Mouse (Mus musculus) embryonic fibroblast, embryonic 13.5 days (primary cell): ENCODE measurements around the gene Adgrd1.

Experiments used
- CTCF ChIP-seq: IDR thresholded peaks from 2 replicates; pipeline ENCODE4 v1.5.1; 2011; ENCODE audit warnings: mild to moderate bottlenecking, control low read depth, low read length, moderate library complexity, borderline replicate concordance; ENCODE audit not compliant: insufficient read depth
- POLR2A ChIP-seq: IDR thresholded peaks from 2 replicates; pipeline ENCODE4 v1.6.1; 2011; ENCODE audit warnings: low read depth, mild to moderate bottlenecking, control low read depth, low read length, moderate library complexity

DNA sequence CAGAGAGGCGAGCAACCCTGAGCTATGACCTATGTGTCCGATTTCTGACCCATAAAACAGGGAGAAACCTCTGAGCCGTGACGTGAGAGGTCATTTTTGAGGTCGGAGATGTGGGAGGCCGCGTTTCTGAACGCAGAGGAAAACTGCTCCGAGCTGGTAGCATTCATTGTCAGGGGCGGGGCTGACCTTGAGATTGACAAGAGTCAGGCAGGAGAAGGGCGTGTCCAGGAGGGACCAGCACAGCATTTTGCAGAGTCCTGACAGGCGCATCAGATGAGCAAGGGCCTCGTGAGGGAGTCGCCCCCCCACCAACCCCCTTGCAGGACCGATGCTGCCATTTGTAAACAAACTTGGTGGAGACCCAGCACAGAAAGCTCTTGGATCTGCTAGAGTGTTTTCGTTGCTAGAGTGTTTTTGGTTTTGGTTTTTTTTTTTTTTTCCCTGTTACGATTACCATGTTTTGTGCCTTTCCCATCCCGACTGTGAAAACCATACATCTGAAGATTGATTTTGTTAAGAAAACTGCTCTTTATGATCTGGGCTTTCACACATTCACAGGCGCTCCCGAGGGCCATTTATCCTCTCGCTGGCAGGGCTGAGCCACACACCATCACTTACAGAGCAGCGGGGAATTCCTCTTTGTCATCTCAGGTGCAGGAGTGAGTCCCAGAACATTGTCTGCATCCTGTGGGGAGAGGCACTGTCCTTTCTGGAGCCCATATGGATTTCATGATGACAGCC is 121.1 kb downstream of the Adgrd1 start:
- no peak for TF ChIP-seq CTCF
- no peak for TF ChIP-seq POLR2A
